Mouse (Mus musculus) kidney, adult 2 months (tissue): ENCODE measurements at regions not wholly inside any gene's neighbourhood (a gene's known extent, or its start where the extent isn't known, plus 50 kb on each side); places are given as distances from the start of the nearest gene placed in this dataset.

Source experiments
- DNase-seq: peaks from one replicate; pipeline ENCODE4 v3.0.0; 2021
- H3K27ac ChIP-seq: fragments of 200-500 bp; 2 replicates; pipeline ENCODE4 v1.5.1; 2012; ENCODE audit warnings: low read depth, low read length, control low read depth, inconsistent platforms; ENCODE audit not compliant: insufficient read depth
- H3K27me3 ChIP-seq: fragments of 200-500 bp; replicated peaks from 2 replicates; pipeline ENCODE4 v1.6.1; 2012; ENCODE audit warnings: mild to moderate bottlenecking, moderate library complexity, low read length, inconsistent platforms; ENCODE audit not compliant: control insufficient read depth, insufficient read depth
- H3K36me3 ChIP-seq: fragments of 200-500 bp; 2 replicates; pipeline ENCODE4 v1.6.1; 2012; ENCODE audit warnings: mild to moderate bottlenecking, moderate library complexity, low read length, inconsistent platforms; ENCODE audit not compliant: control insufficient read depth, insufficient read depth
- H3K4me1 ChIP-seq: fragments of 200-500 bp; 2 replicates; pipeline ENCODE4 v1.6.1; 2011; ENCODE audit warnings: low read length; ENCODE audit not compliant: control insufficient read depth, insufficient read depth
- H3K4me3 ChIP-seq: fragments of 200-500 bp; 2 replicates; pipeline ENCODE4 v1.5.1; 2011; ENCODE audit warnings: mild to moderate bottlenecking, low read depth, low read length, control low read depth; ENCODE audit not compliant: insufficient read depth
- CTCF ChIP-seq: fragments of 200-500 bp; conservative IDR thresholded peaks from 2 replicates; pipeline ENCODE4 v1.5.1; 2011; ENCODE audit warnings: low read depth, mild to moderate bottlenecking, control low read depth, low read length, moderate library complexity, mixed read lengths; ENCODE audit not compliant: insufficient read depth, insufficient read length
- POLR2A ChIP-seq: fragments of 200-500 bp; IDR thresholded peaks from one replicate; pipeline ENCODE4 v1.6.1; 2011; ENCODE audit warnings: low read depth, low read length, control low read depth
- WGBS: fragments of 180-500 bp; shearing (Covaris S2); methylation state at CpG from one replicate; pipeline ENCODE4 v1.1.7; 2018; 5-methylcytosine and 5-hydroxymethylcytosine counted together

DNA sequence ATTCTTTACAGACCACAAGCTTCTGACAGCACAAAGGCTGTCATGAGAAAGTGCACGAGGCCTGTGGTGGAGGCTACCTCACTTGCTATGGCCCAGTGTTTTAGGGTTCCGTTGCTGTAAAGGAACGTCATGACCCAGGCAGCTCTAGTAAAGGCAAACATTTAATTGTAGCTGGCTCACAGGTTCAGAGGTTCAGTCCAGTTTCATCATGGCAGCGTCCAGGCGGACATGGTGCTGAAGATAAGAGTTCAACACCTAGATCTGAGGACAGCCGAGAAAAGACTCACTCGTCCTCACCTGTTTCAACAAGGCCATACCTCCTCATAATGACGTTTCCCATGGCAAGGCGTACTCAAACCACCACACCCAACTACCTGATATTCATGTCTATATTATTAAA, 132.7 kb upstream of the Foxn2 start:
- DNase-seq, result no peak
- no peak overlapping the region for H3K4me3 ChIP-seq
- WGBS, result 92% methylated on average over 9 of the region's 9 CpGs
- H3K4me1 ChIP-seq, result no peaks in the 10 kb centered on the region
- H3K27me3 ChIP-seq, result no peaks in the 10 kb centered on the region
- no peak overlapping the region for H3K27ac ChIP-seq
- H3K36me3 ChIP-seq, result no peaks in the 10 kb centered on the region
- TF ChIP-seq CTCF, result no peak
- TF ChIP-seq POLR2A, result no peak

DNA sequence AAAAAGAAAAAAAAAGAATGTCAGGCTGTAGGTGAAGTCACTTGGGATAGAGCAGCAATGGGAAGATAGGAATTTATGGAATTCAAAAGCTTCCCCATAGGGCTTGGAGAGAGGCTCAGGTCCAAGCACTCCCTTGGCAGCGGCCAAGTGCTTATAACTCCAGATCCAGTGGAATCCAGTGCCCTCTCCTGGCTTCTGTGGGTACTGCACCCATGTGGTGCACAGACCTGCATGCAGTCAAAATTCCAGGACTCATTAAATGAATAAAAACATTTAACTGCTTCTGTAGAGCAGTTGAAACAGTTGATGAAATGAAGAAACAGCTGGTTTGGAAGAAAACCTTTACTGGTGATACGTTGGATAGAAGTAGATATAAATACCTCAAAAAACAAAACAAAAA, 127.6 kb upstream of the Foxn2 start:
- TF ChIP-seq POLR2A, result no peak
- TF ChIP-seq CTCF, result peak; percentile 33; the same call in 1 of the 2 replicates
- no peak for DNase-seq
- no peak overlapping the region for H3K27ac ChIP-seq
- no peaks in the 10 kb centered on the region for H3K36me3 ChIP-seq
- no peaks in the 10 kb centered on the region for H3K27me3 ChIP-seq
- 94% methylated on average over 2 of the region's 2 CpGs for WGBS
- no peak overlapping the region for H3K4me3 ChIP-seq
- no peaks in the 10 kb centered on the region for H3K4me1 ChIP-seq

- Histone ChIP-seq H3K36me3 (no peaks in the 10 kb centered on the region), H3K4me1 (no peaks in the 10 kb centered on the region), H3K4me3 (no peak overlapping the region), H3K27ac (no peak overlapping the region), H3K27me3 (no peaks in the 10 kb centered on the region)
- WGBS, result 84% methylated on average over 15 of the region's 15 CpGs
- DNase-seq, result no peak
- no peak for TF ChIP-seq POLR2A
- no peak for TF ChIP-seq CTCF
These were observed 124.1 kb upstream of the Foxn2 start for GRCm38 (mm10) chr17:88316213-88316967.

DNA sequence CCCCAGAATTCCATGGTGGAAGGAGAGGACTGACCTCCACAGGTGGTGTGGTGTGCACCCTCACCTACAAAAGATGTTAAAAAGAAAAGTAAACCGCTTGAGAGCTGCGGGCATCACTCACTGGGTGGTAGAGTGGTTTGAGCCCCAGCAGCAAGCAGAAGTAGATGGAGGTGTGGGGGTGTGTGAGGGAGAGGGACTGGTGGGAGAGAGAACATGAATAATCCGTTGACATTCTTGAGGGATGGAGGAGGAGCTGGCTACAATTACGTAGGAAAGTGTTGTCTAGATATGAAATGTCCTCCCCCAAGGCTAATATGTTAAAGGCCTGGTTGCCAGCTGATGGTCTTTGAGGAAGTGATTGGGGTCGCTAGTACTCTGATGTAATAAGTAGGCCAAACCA, 123.2 kb upstream of the Foxn2 start:
- 77% methylated on average over 5 of the region's 5 CpGs for WGBS
- no peaks in the 10 kb centered on the region for H3K4me1 ChIP-seq
- H3K27ac ChIP-seq, result no peak overlapping the region
- DNase-seq, result no peak
- H3K27me3 ChIP-seq, result no peaks in the 10 kb centered on the region
- no peak for TF ChIP-seq CTCF
- H3K4me3 ChIP-seq, result no peak overlapping the region
- no peaks in the 10 kb centered on the region for H3K36me3 ChIP-seq

DNA sequence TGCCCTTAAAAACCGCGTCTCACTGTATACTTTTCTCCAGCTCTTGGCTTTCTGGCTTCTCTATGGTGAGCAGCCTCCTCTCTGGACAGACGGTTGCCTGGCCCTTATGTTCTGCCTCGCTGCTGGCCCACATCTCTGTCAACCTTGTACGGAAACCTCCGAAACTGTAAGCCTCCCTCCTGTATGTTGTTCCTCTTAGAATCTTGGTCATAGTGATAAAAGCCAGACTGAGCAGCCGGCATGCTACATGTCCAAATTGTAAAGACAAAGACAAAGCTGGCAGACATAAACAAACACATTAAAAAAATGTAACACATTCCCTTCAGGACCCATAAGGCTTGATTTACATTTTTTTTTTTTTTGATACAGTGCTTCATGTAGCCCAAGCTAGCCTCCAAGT, 122.7 kb upstream of the Foxn2 start:
- TF ChIP-seq POLR2A (no peak), CTCF (no peak)
- H3K27me3 ChIP-seq, result no peaks in the 10 kb centered on the region
- WGBS, result 85% methylated on average over 7 of the region's 7 CpGs
- no peak for DNase-seq
- H3K4me1 ChIP-seq, result no peaks in the 10 kb centered on the region
- no peak overlapping the region for H3K4me3 ChIP-seq
- H3K36me3 ChIP-seq, result no peaks in the 10 kb centered on the region
- no peak overlapping the region for H3K27ac ChIP-seq

GRCm38 (mm10) chr17:88318207-88318791, 122.2 kb upstream of the Foxn2 start:
- H3K27ac ChIP-seq, result no peak overlapping the region
- WGBS, result 29% methylated on average over 16 of the region's 16 CpGs
- H3K36me3 ChIP-seq, result no peaks in the 10 kb centered on the region
- no peaks in the 10 kb centered on the region for H3K27me3 ChIP-seq
- peak; percentile 33 for DNase-seq
- H3K4me3 ChIP-seq, result no peak overlapping the region
- TF ChIP-seq CTCF (no peak), POLR2A (no peak)
- H3K4me1 ChIP-seq, result no peaks in the 10 kb centered on the region

GRCm38 (mm10) chr17:88318936-88319335, 121.6 kb upstream of the Foxn2 start:
- TF ChIP-seq POLR2A (no peak), CTCF (no peak)

More at GRCm38 (mm10) chr17:88318936-88319335, 121.6 kb upstream of the Foxn2 start:
- Histone ChIP-seq H3K36me3 (no peaks in the 10 kb centered on the region), H3K27me3 (no peaks in the 10 kb centered on the region), H3K27ac (no peak overlapping the region), H3K4me1 (no peaks in the 10 kb centered on the region), H3K4me3 (no peak overlapping the region)
- DNase-seq, result no peak
- 72% methylated on average over 5 of the region's 5 CpGs for WGBS
